Mouse (Mus musculus): Measurements from ENCODE around the gene Ints1.
"Not testable (repeated sequence)": the region's sequence is repeated elsewhere in the genome, so short reads cannot be mapped to it uniquely, and the experiment has no call there.

Ints1 gene

DNA sequence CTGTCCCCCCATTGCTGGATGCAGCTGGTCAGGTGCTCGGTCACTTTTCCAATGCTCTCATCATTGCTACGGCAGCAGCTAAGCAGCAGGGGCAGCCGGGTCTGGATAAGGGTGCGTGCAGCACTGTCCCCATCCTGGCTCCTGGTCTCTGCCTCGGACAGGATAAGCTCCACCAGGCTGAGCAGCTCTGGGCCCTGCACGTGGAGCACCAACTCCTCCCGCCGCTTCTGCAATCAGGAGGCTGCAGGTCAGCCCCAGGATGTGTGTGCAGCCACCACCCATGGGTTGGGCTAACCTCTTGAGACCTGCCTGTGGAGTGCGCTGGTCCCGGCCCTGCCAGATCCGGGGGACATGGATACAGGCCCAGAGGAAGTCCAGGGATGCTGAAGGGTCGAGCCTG lies 19.3 kb downstream of the Ints1 start:
- in situ Hi-C loops (cut with MboI, MseI), result no loop called here

DNA sequence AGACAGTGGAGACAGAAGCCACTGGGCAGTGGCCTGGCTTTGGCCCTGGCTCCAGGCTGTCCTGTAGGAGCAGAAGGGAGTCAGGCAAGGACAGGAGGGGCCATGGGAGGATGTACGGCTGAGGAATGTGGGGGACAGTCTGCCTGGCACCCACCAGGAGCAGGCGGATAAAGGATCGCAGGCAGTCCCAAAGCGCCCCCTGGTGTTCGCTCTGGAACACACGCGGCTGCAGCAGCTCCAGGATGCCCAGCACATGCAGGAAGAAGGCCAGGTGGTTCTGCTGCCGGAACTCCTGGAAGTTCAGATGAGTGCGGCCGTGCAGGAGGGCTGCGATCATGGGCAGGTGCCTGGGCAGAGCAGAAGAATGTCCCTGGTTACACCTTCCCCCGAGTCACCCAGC lies 20.7 kb downstream of the Ints1 start:
- in situ Hi-C loops (cut with MboI, MseI), result no loop called here

DNA sequence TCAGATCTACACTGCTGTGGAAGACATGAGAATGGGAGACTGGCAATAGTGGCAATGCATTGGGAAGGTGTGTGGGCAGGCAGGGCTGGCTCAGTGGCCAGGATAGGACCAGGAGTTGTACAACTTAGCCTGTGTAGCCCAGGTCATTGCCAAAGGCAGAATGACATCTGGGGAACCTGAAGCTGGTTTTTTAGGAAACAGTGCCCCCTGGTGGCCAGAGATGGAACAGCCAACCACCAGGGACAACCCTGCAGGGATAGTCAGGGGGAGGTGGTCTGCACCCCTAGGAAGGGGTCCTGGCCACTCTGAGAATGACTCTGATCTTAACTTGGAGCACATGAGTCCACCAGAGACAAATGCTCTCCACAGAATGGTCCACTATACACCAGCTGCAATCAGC lies 24.9 kb downstream of the Ints1 start:
- in situ Hi-C loops (cut with MboI, MseI), result no loop called here

DNA sequence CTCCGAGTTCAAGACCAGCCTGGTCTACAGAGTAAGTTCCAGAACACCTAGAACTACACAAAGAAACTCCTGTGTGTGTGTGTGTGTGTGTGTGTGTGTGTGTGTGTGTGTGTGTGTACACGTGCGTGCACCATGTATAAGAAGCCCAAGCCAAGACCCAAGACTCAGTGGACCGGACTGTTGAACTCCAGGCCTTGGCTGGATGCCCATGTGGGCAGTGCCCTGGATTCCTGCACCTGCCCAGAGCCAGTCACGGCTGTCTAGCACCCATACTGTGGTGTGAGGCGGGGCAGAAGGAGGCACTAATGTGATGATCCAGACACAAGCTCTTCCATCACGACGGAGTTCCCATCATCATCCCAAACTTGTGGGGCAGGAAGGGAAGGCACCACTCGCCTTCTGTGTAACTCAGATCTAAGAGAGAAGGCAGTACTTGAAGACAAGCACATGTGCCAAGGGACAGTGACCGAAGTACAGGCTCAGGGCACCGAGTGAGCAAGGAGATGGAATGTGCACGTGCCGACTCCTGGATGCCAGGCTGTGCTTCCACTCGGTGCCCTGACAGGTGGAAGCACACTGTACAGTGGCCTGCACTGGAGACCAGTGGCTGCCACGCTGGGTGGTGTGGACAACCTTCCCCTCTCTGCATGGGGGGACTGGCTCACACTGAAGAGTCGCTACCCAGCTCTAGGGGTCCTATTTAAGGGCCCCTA lies 25.9 kb downstream of the Ints1 start:
- in situ Hi-C loops (cut with MboI, MseI), result loop anchor here (5.0 kb wide), 1 partner anchor 37 kb away; no protein-coding TSS in a partner anchor

DNA sequence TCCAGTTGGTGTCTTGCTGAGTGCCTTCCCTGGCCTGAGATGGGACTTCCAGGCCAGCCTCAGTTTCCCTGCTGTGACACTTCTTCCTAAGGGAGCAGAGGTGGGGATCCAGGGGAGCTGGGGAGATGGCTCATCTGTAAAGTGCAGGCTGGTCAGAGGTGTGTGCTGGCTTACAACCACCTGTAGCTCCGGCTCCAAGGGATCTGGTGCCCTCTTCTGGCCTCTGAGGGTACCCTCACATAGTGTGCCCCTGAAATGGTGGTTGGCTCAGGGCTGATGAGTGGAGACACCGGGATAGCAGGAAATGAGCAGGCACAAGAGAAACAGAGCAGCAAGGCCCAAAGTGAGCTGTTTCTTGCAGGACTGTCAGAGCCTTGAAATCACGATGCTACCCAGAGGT lies 29.7 kb downstream of the Ints1 start:
- in situ Hi-C loops (cut with MboI, MseI), result loop anchor here (5.0 kb wide), 1 partner anchor 33 kb away; no protein-coding TSS in a partner anchor

DNA sequence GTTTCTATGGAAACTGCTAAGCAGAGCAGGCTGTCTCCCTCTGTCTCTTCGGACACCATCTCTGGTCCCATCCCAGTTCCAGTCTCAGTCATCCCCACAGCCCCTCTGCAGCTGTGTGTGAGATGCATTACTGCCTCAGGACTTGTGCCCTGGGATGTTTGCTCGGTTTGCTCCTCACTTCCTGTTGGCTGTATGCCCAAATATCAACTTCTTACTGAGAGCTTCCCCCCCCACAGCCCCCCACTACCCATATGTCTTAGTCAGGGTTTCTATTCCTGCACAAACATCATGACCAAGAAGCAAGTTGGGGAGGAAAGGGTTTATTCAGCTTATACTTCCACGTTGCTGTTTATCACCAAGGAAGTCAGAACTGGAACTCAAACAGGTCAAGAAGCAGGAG lies 32.8 kb downstream of the Ints1 start:
- in situ Hi-C loops (cut with MboI, MseI), result not testable (repeated sequence)

DNA sequence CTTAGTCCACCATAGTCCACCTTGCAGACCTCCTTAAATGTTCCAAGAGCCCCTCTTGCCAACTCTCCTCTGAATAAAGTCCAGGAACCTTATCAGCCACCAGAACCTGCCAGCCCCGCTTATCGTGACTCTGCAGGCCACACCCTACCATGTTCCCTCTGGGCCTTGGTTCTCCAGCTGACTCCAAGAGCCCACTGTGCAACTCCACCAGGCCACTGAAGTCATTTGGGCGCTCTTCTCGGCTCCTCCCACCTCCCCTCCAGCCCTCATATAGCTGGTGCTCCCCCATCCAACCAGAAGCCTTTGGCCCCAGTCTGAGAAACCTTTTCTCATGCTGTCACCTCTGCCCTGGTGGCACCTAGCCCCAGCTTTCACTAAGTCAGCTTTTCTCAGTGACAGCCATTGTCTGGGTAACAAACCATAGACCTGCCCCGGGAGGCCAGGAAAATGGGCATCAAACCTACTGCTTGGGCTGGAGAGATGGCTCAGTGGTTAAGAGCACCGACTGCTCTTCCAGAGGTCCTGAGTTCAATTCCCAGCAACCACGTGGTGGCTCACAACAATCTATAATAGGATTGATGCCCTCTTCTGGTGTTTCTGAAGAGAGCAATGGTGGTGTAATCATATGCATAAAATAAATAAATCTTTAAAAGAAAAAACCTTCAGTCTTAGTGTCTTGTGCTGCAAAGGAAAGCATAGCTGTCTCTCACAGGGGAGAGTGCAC lies 36.7 kb downstream of the Ints1 start:
- in situ Hi-C loops (cut with MboI, MseI), result no loop called here

DNA sequence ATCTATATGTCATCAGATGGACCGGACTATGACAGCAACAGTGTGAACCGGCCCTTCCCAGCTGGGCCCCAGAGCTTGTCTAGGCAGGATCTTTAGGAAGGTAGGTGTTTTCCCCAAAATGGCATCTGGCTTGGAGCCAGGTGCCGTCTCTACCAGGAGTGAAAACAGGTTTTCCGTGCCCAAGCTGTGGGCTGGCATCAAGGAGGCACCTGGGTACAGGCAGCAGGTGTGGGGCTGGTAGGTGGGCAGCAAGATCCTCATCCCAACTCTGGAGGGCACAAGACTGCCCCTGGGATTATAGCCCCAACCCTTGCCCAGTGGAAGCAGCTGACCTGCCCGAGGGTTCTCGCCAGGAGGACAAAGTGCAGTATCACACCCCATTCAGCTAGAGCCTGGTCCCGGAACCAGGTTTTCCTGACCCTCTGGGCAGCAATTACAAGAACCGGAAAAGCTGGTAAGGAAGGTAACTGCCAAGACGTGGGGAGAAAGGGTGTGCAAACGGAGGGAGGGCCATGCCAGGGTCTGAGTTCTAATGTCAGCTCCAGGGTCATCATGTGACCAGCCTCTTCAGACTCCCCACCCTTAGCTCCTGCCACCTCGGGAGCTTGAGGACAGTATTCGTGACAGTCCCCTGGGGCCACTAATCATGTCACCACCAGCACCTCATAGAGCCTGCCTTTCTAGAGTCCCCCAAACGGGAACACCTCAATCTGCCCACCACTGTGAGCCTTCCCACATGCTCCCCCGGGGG lies 37.5 kb downstream of the Ints1 start:
- in situ Hi-C loops (cut with MboI, MseI), result no loop called here

DNA sequence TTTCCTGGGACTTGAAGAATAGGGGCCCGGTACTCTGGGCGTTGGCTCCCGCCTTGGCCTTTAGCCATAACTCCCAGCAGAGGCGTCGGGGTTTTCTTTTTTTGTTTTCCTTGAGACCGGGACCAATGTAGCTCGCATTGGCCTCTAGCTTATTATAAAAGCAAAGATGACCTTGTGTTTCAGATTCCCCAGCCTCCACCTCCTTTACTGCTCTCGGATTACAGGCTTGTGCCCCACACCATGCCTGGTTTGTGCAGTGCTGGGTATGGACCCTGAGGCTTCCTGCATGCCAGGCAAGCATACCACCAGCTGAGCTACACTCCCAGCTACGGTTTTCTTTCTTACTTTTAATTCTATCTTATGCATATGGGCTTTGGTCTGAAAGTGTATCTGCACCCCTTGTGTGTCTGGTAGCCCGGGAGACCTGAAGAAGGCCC lies 39.0 kb downstream of the Ints1 start:
- in situ Hi-C loops (cut with MboI, MseI), result no loop called here

DNA sequence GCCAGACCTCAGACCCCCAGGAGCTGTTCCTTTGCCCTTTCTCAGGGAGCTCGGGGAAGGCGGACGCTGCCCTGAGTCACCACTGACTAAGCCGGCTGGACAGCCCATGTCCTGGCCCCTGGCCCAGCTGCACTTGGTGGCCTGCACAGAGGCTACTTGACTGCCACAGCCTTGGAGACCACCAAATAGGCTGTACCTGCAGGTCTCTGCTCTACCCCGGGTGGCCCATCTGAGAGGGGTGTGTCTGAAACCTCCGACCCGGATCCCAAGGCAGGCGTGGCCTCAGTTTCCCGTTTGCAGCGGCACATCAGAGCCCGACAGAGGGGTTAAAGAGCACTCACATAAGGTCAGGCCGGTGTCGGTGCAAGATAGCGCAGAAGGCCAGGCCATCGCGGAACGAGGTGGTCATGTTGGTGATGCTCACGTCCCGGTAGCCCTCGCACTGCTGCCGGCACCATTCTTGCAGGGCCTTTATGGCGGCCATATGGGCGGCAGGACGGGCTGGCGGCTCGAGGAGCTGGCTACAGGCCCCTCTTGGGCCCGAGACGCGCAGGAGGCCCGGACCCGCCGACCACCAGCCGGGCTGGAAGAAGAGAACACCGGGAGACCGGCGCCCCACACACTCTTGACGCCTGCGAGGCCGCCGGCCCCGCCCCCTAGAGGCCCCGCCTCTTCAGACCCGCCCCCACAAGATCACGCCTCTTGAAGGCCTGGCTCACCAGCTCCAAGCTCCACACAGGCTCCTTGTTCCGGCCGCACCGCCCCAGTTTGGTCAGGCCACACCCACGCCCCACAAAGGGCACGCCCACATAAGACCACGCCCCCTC lies 39.6 kb downstream of the Ints1 start, which contains the start of gene Micall2:
TSS of gene Micall2 (minus strand) at position 660 of the 827 bp plus-strand sequence.
- in situ Hi-C loops (cut with MboI, MseI), result no loop called here

DNA sequence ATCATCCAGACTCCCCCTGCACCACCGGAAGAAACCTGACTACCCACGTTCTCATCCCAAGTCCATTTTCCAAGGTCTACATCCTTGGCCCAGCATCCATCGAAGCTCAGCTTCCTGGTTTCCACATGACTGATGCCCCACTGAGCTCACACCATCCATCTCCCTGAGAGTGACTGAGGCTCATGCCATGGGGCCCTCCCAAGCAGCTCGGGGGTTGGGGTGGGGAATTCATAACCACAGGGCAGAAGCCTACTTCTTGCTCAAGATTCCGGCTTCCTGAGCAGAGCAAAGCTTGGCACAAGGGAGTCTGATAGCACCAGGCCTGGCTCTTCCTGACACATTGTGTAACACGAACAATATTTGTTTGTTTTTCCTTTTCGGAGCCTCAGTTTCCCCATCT lies 40.7 kb downstream of the Ints1 start:
- in situ Hi-C loops (cut with MboI, MseI), result no loop called here

DNA sequence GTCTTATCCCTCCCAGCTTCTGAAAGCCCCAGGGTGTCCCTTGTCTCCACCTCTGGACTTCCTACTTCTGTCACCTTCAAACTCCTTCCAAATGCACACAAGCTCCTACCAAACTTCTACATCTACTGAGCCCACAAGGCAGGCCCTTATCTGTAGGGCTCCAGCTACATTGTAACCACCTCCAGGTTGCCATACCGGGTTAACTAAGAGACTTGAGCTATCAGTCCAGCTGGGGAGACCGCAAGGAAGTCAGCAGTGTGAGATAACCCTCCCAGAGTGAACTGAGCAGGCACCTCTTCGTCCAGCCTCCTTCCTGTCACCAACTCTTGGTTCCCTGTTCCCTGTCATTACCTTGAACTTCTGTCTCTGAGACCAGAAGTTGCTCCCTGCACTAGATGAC lies 41.5 kb downstream of the Ints1 start:
- in situ Hi-C loops (cut with MboI, MseI), result no loop called here

DNA sequence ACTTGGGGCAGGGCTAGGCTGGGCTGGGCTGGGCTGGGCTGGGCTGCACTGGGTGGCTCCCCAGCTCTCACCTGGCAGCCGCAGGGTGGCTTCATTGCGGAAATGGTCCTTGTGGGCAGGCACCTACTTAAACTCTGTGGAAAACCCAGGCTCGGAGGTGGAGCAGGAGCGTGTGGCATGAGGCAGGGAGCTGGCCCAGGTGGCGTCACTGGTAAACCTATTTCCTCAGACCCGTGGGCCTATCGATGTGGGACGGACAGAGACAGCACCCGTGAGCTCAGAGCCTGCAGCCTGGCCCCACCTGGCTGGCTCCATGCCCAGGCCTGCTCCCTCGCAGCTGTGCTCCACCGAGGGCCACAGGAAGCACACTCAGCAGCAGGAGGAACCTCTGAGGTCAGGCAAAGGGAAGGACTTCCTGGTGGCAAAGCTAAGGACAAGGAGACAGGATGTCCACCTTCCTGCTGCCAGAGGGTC lies 42.8 kb downstream of the Ints1 start:
- in situ Hi-C loops (cut with MboI, MseI), result no loop called here

DNA sequence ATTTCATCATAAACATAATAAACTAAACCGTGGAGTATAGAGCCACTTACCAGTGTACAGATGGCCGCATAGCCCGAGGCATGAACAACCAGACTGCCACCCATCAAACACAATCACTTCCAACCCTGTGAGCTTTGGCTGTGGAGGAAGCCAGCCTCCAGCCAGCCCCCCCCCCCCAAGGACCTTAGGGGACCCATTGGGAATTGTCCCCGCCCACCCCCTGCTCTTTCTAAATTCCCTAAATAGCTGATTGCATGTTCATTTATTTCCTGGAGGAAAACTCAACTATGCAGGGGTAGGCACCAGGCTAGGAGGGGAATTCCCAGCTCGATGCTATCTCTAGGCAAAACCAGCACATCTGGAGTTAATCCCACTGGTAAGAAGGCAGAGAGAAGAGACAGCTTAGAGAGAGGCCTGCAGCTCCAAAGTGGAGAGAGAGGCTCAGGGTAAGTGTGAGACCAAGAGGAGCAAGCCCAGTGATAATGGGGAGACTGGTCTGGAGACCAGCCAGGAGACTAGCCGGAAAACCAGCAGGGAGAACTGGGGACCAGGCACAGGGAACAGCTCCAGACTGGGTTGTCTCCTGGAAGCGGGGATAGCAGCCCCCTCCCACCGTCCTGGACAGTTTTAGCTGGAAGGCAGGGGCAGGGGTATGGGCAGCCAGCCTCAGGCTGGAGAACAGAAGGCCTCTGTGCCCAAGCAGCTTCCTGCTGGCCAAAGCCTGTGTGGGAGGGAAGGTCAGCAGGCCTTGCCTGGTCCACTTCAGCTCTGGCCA lies 44.6 kb downstream of the Ints1 start:
- in situ Hi-C loops (cut with MboI, MseI), result no loop called here

DNA sequence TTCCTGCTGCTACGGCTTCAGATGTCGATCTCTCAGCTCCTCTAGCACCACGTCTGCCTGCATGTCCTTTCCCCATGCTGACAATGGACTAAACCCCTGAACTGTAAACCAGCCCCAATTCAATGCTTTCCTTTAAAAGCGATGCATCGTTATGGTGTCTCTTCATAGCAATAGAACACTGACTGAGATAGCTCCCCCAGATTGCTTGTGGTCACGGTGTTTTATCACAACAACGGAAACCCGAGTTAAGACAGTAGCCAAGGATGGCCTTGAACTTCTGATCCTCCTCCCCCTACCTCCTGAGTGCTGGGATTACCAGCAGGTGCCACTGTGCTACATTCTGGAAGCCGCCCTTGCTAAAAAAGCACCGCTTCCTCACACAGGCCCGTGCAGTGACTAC lies 48.2 kb downstream of the Ints1 start:
- in situ Hi-C loops (cut with MboI, MseI), result loop anchor here (10.0 kb wide), 1 partner anchor 1118 kb away; no protein-coding TSS in a partner anchor

DNA sequence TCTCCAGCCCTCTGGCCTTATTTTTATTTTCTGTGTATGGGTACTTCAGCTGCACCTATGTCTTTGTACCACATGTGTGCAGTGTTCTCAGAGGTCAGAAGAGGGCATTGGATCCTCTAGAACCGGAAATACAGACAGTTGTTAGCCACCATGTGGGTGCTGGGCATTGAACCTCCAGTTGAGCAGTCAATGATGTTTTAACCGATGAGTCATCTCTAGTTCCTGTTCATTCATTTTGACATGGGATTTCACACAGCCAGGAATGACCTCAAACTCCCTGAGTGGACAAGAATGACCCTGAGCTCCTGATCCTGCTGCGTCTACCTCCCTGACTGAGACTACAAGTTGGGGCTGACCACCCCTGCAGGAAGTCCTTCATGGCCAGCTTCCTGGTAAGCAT lies 49.3 kb downstream of the Ints1 start:
- in situ Hi-C loops (cut with MboI, MseI), result loop anchor here (10.0 kb wide), 1 partner anchor 1119 kb away; no protein-coding TSS in a partner anchor

DNA sequence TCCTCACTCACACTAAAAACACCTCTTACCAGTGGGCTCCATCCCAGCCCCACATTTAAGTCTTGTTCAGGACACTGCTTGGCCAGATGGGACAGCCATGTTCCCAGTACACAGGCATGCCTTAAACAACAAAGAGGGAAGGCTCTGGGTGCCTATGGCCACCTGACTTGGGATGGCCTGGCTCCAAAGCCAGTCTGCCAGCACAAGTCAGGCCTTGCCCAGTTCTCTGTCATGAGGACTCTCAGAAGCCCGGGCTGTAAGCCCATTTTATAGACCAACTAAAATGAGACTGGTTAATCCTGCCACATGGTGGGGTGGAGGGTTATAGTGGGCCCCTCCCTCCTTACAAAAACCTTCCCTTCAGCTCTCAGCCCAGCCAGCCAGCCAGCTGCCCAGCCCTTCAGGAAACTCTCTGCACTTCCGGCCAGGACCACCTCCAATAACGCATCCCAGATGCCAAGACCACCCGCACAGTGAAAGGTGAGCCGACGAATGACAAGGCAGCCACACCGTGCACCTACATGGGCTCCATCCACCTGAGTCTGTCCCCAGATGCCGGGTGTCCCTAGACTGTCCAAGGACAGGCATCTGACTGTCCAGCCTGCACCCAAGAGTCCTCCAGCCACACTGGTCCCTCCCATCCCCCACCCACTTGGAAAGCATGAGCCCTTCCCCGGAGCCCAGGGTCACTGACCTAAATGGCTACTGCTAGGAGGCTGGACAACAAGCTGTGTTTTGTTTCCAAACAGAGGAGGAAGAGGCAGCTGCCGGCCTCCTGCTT lies 50.9 kb downstream of the Ints1 start:
- in situ Hi-C loops (cut with MboI, MseI), result loop anchor here (10.0 kb wide), 1 partner anchor 1120 kb away; no protein-coding TSS in a partner anchor

DNA sequence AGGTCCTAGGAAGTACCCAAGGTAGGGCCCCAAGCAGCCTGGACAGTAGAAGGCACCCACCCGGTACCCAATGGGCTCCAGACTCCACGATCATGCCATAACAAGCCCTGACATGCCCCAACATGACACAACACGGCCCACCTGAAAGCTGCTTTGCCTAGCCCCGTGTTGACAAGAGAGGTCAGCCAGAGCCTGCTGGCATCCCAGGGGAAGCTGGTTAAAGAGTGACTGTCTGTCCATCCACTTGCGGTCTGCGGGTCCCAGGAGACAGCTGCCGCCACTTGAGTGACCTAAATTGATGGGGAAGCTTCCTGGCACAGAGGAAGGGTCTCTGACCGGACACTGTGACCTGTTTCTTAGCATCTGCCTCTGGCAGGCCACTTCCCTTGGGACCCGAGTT lies 52.4 kb downstream of the Ints1 start:
- in situ Hi-C loops (cut with MboI, MseI), result loop anchor here (10.0 kb wide), 1 partner anchor 1122 kb away; no protein-coding TSS in a partner anchor

DNA sequence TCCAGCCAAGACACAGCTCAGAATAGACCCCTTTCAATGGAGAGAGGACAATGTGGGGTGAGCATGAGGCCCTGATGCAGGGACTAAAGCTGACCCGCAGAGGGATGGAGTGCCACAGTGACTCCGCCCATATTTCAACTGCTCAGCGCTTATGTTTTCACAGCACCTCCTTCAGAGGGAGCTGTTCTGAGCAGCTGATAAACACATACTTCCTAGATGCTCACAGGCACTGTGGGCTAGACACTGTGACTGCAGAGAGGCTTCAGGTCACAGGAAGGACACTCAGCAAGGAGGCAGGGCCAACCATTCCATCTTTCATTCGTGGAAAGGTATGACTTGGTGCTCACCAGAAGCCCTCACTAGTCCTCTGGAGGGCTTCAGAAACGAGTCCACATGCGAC lies 52.8 kb downstream of the Ints1 start:
- in situ Hi-C loops (cut with MboI, MseI), result loop anchor here (10.0 kb wide), 1 partner anchor 1122 kb away; no protein-coding TSS in a partner anchor
